Mouse (Mus musculus): Measurements from ENCODE around the gene Rcor1. TPM values are rescaled to one million over a fixed set of nuclear protein-coding genes. Genes with fewer than 3 reads are reported as not detected.

Rcor1 gene
- total and polyA plus RNA-seq, 2 experiments from 2014 or later = 3.1 to 13.1 TPM

DNA sequence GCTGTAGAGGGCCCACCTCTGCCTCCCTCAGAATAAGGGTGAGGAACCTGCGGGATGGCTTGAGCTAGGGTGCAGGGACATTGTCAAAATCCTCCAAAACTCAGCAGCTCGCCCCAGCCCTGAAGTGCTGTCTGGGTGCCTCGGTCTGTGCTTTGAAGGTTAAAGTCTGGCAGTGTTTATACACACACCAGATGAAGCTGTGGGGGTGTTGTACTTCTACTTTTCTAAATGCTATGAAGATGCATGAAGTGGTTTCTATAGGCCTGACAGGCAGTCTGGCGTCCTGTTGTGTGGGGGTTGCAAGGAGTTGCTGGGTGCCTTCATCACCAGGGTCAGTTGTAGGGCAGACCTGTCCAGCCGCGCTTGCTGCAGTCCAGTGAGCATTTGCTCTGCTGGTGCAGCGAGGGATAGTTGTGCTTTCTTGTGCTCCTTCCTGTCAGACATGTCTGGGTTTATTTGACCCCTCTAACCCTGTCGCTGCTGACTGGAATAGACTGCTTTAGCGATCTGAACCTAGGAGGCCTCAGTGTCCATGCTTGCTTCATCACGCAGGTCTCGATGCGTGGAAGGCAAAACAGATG lies 37.3 kb downstream of the Rcor1 start:
- ATAC-seq (no peak), DNase-seq (ENCODE audit: low spot score) (no peak)
- WGBS = 76% methylated on average over 12 of the region's 12 CpGs
- Histone ChIP-seq H3K36me3 (ENCODE audit: insufficient read depth, low read length) (no peaks in the 10 kb centered on the region), H3K27me3 (ENCODE audit: insufficient read depth, low read length) (no peaks in the 10 kb centered on the region), H3K9ac (replicated peaks; ENCODE audit: low read length) (no peak overlapping the region), H3K4me3 (ENCODE audit: low read length) (no peak overlapping the region), H3K9me3 (ENCODE audit: low read length) (no peaks in the 10 kb centered on the region), H3K27ac (no peak overlapping the region), H3K4me1 (ENCODE audit: insufficient read depth, low read length) (peaks cover 2% of the 10 kb centered on the region; the same call in 1 of the 2 replicates), H3K4me2 (ENCODE audit: low read depth, low read length) (no peak overlapping the region)
- TF ChIP-seq CTCF (IDR thresholded peaks at IDR 0.05; ENCODE audit: low read depth) = no peak

DNA sequence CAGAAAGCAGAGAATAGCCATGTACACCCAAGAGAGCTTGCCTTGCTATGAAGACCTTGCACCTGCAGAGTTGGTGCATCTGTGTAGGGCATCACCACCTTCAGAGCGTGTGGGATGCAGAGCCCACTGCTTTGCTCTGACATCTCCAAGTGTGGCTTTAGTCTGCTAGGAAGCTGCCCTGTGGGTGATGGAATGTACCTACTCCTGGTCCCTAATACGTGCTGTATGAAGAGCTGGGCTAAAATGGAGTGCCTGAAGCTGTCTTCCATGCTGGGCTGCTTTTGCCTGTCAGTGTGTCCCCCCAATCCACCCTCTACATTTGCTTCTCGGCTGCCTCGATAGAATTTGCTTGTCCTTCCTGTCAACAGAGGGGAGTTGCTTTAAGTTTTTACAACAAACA lies 46.4 kb downstream of the Rcor1 start:
- Histone ChIP-seq H3K9ac (replicated peaks; ENCODE audit: low read length) (no peak overlapping the region), H3K4me1 (ENCODE audit: insufficient read depth, low read length) (peaks cover 5% of the 10 kb centered on the region; the same call in 1 of the 2 replicates), H3K4me2 (ENCODE audit: low read depth, low read length) (no peak overlapping the region), H3K4me3 (ENCODE audit: low read length) (no peak overlapping the region), H3K36me3 (ENCODE audit: insufficient read depth, low read length) (peaks cover 4% of the 10 kb centered on the region; the same call in 1 of the 2 replicates), H3K27me3 (ENCODE audit: insufficient read depth, low read length) (no peaks in the 10 kb centered on the region), H3K27ac (no peak overlapping the region), H3K9me3 (ENCODE audit: low read length) (no peaks in the 10 kb centered on the region)
- DNase-seq (ENCODE audit: low spot score) (no peak), ATAC-seq (no peak)
- WGBS = 86% methylated on average over 4 of the region's 4 CpGs
- TF ChIP-seq CTCF (IDR thresholded peaks at IDR 0.05; ENCODE audit: low read depth) = no peak

DNA sequence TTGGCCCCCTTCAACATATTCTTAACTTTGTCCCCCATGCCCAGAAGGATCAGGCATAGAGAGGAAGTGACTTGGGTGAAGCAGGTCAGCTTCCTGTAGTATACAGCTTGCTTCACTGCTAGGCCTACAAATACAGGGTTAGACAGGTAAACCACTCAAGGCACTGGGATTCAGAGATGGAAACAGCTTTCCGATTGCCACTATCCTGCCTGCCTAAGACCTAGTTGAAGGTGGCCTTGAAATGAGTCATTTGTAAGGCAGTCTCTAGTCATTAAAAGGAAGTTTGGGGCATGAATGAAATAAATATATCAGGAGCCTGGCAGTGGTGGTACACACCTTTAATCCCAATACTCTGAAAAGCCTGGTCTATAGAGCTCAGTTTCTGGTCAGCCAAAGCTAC lies 47.9 kb downstream of the Rcor1 start:
- Histone ChIP-seq H3K27ac (no peak overlapping the region), H3K4me2 (ENCODE audit: low read depth, low read length) (no peak overlapping the region), H3K9me3 (ENCODE audit: low read length) (no peaks in the 10 kb centered on the region), H3K4me1 (ENCODE audit: insufficient read depth, low read length) (peaks cover 5% of the 10 kb centered on the region; the same call in 1 of the 2 replicates), H3K9ac (replicated peaks; ENCODE audit: low read length) (no peak overlapping the region), H3K27me3 (ENCODE audit: insufficient read depth, low read length) (no peaks in the 10 kb centered on the region), H3K4me3 (ENCODE audit: low read length) (no peak overlapping the region), H3K36me3 (ENCODE audit: insufficient read depth, low read length) (peaks cover 4% of the 10 kb centered on the region; the same call in 1 of the 2 replicates)
- TF ChIP-seq CTCF (IDR thresholded peaks at IDR 0.05; ENCODE audit: low read depth) = no peak
- 88% methylated on average over 1 of the region's 1 CpGs for WGBS
- ATAC-seq = no peak
- DNase-seq (ENCODE audit: low spot score) = no peak

DNA sequence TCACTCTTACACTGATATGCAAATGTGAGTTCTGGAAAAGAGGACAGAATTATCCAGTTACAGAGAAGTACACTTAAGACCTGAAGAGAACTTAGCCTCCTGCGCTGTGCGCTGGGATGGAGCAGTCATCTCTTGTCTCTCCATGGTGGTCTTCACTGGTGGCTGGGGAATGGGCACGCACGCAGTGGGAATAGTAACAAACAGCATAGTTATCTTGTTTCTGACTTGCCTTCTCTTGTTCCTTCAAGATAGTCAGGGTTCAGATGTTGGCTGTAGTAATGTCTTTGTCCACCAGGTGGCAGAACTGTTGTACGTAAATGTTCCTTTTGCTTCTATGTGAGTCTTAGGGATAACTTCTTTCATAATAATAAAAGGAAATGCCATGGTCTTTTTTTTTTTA lies 49.0 kb downstream of the Rcor1 start:
- no peak for ATAC-seq
- Histone ChIP-seq H3K9ac (replicated peaks; ENCODE audit: low read length) (no peak overlapping the region), H3K27ac (no peak overlapping the region)

GRCm38 (mm10) chr12:111088731-111089141 lies 49.6 kb downstream of the Rcor1 start:
- WGBS = 28% methylated on average over 3 of the region's 3 CpGs
- H3K27me3 ChIP-seq (ENCODE audit: insufficient read depth, low read length) = no peaks in the 10 kb centered on the region
- peak overlapping the region; percentile 22; the same call in 1 of the 2 replicates for H3K27ac ChIP-seq
- no peak for ATAC-seq
- peaks cover 5% of the 10 kb centered on the region; the same call in 1 of the 2 replicates for H3K4me1 ChIP-seq (ENCODE audit: insufficient read depth, low read length)
- TF ChIP-seq CTCF (IDR thresholded peaks at IDR 0.05; ENCODE audit: low read depth) = no peak
- no peak overlapping the region for H3K4me2 ChIP-seq (ENCODE audit: low read depth, low read length)
- no peaks in the 10 kb centered on the region for H3K9me3 ChIP-seq (ENCODE audit: low read length)
- no peak overlapping the region for H3K9ac ChIP-seq (replicated peaks; ENCODE audit: low read length)
- H3K4me3 ChIP-seq (ENCODE audit: low read length) = no peak overlapping the region
- no peaks in the 10 kb centered on the region for H3K36me3 ChIP-seq (ENCODE audit: insufficient read depth, low read length)
- DNase-seq (ENCODE audit: low spot score) = no peak

More for the DNA sequence above, 49.0 kb downstream of the Rcor1 start:
- H3K9me3 ChIP-seq (ENCODE audit: low read length) = no peaks in the 10 kb centered on the region
- H3K27me3 ChIP-seq (ENCODE audit: insufficient read depth, low read length) = no peaks in the 10 kb centered on the region
- peak; percentile 91 for DNase-seq (ENCODE audit: low spot score)
- H3K4me2 ChIP-seq (ENCODE audit: low read depth, low read length) = no peak overlapping the region
- H3K4me3 ChIP-seq (ENCODE audit: low read length) = no peak overlapping the region
- WGBS = 30% methylated on average over 5 of the region's 5 CpGs
- peak; percentile 86 for TF ChIP-seq CTCF (IDR thresholded peaks at IDR 0.05; ENCODE audit: low read depth)
- no peaks in the 10 kb centered on the region; the same call in 1 of the 2 replicates for H3K36me3 ChIP-seq (ENCODE audit: insufficient read depth, low read length)
- peaks cover 5% of the 10 kb centered on the region; the same call in 1 of the 2 replicates for H3K4me1 ChIP-seq (ENCODE audit: insufficient read depth, low read length)

DNA sequence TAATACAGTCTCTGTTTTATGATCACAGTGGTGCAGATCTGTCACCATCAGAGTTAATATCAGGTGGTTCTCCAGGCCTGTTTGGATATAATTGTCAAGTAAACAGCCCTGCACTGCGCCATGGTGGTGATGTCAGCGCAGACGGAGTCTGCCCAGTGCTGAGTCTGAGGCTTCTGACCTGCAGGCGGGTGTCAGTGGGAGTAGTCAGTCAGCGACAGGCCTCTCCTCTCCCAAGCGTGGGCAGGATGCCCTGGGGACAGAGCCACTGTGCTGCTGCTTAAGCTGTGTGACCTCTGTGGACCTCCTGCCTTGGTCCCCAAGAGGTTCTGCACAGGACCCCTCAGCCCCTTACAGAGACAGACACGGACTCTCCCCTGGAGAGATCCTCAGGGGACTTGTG lies 50.0 kb downstream of the Rcor1 start:
- H3K36me3 ChIP-seq (ENCODE audit: insufficient read depth, low read length) = no peaks in the 10 kb centered on the region
- no peak for TF ChIP-seq CTCF (IDR thresholded peaks at IDR 0.05; ENCODE audit: low read depth)
- DNase-seq (ENCODE audit: low spot score) (peak; percentile 10), ATAC-seq (0 out of 2 replicates have a peak, but pooled peaks have one; percentile 40)
- no peak overlapping the region for H3K4me2 ChIP-seq (ENCODE audit: low read depth, low read length)
- H3K4me1 ChIP-seq (ENCODE audit: insufficient read depth, low read length) = peaks cover 5% of the 10 kb centered on the region; the same call in 1 of the 2 replicates
- WGBS = 42% methylated on average over 7 of the region's 7 CpGs
- H3K9me3 ChIP-seq (ENCODE audit: low read length) = no peaks in the 10 kb centered on the region
- no peaks in the 10 kb centered on the region for H3K27me3 ChIP-seq (ENCODE audit: insufficient read depth, low read length)
- no peak overlapping the region; the same call in 1 of the 2 replicates for H3K9ac ChIP-seq (replicated peaks; ENCODE audit: low read length)
- H3K27ac ChIP-seq = no peak overlapping the region; the same call in 1 of the 2 replicates
- no peak overlapping the region for H3K4me3 ChIP-seq (ENCODE audit: low read length)

DNA sequence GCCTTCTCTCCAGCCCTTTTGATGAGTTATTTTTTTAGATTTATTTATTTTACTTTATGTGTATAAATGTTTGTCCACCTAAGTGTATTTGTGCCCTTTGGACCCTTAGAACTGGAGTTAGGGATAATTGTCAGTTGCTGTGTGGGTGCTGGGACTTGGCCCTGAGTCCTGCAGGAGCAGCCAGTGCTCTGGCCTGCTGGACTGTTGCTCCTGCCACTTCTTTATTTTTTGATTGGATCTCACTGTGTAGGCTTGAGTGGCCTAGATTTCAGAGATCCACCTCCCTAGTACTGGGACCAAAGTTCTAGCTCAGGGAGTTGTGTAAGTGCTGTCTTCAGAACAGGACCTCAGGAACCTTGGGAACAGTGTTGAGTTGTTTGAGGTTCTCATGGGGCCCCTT lies 51.6 kb downstream of the Rcor1 start:
- Histone ChIP-seq H3K4me3 (ENCODE audit: low read length) (no peak overlapping the region), H3K9me3 (ENCODE audit: low read length) (no peaks in the 10 kb centered on the region), H3K36me3 (ENCODE audit: insufficient read depth, low read length) (0 out of 2 replicates have a peak, but pooled peaks cover 4% of the 10 kb centered on the region), H3K9ac (replicated peaks; ENCODE audit: low read length) (no peak overlapping the region), H3K4me2 (ENCODE audit: low read depth, low read length) (no peak overlapping the region), H3K27ac (no peak overlapping the region), H3K27me3 (ENCODE audit: insufficient read depth, low read length) (no peaks in the 10 kb centered on the region), H3K4me1 (ENCODE audit: insufficient read depth, low read length) (peaks cover 5% of the 10 kb centered on the region; the same call in 1 of the 2 replicates)
- TF ChIP-seq CTCF (IDR thresholded peaks at IDR 0.05; ENCODE audit: low read depth) = no peak
- DNase-seq (ENCODE audit: low spot score) (no peak), ATAC-seq (no peak)
